Mouse (Mus musculus): ENCODE measurements at regions not wholly inside any gene's neighbourhood (a gene's known extent, or its start where the extent isn't known, plus 50 kb on each side); places are given as distances from the start of the nearest gene placed in this dataset.

DNA sequence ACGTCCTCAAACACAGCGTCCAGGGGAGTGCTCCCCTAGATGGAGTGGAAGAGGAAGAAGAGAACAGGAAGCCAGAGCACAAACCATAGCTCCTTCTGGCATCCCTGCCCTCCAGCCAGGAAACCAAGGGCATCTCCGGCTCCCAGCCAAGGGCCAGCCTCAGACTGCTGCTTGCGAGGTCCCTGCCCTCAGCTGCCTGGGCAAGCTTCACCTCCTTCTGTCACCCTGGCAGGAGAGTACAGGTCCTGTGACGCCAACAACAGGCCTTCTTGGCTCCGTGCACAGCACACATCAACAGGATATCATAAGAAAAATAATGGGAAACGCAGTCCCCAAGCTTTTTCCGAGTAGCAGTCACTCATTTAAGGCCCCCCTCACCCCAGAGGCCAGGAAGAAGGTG is 212.9 kb upstream of the Mocs1 start:
- DNase-seq (ENCODE audit: low spot score) = no peak

DNA sequence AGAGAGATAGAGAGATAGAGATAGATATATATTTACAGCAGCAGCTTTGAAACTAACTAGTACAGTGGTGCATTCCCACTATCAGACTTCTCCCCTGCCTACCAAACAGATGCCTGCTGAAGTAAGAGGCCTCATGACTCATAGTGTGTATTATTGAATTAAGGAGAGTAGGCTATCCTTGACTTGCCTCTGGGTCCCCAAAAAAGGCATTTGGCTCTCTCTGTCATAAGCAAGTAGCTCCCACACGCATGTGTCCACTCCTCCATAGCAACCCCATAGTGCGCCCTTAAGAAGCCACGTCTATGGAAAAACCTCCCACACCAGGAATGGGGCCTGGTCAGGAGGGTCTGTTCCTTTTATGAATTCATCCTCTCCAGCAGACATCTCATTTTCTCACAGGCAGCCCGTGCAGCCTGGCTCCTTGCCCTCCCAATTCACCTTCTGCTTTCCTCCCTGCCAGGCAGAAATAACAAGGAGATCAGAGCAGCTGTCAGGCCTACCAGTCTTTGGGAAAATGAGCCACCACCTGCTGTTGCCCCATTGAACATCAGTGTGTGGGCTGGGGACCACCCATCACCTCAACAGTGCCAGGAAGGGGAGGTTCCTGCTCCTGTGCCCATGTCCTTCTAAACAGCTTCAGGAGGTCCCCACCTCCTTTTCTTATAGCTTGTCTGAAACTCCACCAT is 208.5 kb upstream of the Mocs1 start:
- DNase-seq (ENCODE audit: low spot score) = no peak

DNA sequence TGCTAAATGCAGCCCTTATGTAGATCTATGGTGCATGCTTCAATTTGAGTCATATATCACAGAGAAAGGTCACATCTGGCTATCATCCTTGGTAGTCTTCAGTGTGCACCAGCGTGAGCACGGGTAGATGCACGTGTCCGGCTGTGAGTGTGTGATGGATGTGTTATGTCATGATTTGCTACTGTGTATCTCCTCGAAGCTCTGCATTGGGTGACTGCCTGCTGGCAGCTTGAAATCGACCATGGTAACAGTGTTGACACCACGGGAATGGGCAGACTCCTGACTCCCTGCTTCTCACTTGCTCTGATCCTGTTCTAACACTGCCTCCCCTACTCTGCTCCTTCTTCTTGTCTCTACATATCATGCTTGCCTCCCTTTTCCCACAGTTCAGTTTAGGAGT is 204.9 kb upstream of the Mocs1 start:
- no peak for DNase-seq (ENCODE audit: low spot score)

DNA sequence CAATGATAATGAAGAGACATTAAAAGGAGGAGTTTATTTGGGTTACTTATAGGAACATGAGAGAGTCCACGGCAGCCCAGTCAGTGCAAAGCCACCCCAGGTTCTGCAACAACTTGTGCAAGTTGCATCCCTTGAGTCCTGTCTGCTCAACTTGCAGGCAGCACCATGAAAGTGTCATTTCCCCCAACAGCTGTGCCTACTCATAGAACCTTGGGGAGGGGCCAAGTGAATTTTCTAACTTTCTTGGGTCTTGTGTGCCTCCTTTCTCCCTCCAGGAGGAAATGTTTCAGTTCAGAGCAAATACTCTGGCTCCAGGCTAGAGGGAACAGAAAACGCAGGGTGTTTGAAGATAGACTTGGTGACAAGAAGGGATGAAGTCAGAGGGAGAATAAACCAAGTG is 204.5 kb upstream of the Mocs1 start:
- DNase-seq (ENCODE audit: low spot score) = peak; percentile 62

DNA sequence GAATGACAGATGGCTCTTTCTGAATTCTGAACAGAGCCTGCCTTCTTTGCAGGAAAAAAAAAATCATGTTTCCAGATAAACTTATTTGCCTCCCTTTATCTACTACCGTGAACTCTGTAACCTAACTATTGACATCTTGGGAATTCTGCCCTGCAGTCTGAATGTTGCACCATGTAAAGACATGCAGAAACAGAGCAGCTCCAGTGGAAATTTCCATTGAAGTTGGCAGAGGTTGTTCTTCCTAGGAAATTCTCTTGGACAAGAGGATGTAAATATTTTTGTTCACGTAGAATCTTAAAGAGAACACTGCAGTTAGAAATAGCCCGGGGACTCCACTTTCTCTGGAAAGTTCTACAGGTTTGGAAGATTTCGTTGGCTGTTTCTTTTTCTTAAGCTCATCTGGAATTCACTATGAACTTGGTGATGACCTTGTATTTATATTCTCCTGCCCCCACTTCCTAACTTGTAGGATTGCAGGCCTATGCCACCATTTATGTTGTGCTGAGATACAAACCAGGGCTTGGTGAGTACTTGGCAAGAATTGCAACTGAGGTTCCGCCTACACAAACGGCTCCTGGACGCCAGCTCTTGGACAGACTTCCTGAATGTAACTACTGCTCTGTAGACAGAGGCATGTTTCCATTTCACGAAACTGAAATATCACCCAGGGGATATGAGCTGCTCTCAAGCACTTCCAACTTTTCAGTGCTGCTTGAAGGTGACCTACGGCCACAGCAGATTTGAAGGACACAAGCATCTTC is 202.7 kb upstream of the Mocs1 start:
- DNase-seq (ENCODE audit: low spot score) = no peak

DNA sequence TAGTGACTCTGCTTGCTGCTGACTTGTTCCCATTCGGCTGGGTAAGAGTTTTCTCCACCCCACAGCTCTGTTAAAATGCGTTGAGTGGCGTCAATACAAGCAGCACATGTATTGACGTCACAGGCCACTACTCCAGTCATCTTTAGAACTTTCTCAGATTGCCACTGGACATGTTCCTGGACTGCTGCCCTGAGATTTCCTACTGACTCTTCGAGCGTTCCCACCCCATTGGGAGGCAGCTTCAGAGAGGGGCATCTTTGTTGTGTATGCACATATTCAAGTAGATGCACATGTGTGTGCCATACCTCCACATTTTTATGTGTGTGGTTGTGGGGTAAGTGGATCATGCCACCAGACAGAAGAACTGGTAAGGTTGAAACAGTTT is 202.2 kb upstream of the Mocs1 start:
- DNase-seq (ENCODE audit: low spot score) = no peak

DNA sequence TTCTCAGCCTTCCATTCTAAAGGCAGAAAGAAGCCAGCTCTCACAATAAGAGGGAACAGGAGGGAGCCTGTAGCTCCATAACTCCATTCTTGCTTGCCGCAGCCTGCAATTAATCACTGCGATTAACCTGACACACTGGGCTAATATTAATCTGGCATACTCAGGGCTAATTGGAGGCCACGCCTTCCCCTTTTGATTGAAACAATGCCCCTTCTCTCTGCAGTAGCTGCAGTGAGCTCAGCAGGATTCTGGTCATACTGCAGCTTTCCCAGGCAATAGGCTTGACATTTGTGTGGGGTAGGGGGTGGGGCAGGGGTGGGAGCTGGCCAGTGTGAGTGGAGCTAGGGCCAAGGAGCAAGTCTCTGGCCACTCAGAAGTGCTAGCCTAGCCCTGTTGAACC is 196.9 kb upstream of the Mocs1 start:
- DNase-seq (ENCODE audit: low spot score) = no peak

DNA sequence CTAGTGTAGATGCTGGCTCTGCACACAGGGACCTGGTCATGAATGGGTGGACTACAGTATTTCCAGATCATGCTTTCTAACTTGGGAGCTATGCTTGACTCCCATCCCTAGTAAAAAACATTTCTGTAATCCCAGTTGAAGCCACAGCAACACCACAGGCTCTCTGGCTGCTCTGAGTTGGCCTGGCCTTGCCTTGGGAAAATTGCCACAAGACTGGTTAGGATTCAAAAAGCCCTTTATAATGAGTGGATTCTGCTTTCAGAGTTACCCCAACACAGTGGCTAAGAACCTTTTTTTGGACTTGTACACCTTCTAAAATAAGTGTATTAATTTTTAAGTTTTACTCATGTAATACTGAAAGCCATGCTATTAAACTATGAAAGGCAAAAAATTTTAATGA is 188.1 kb upstream of the Mocs1 start:
- DNase-seq (ENCODE audit: low spot score) = no peak

DNA sequence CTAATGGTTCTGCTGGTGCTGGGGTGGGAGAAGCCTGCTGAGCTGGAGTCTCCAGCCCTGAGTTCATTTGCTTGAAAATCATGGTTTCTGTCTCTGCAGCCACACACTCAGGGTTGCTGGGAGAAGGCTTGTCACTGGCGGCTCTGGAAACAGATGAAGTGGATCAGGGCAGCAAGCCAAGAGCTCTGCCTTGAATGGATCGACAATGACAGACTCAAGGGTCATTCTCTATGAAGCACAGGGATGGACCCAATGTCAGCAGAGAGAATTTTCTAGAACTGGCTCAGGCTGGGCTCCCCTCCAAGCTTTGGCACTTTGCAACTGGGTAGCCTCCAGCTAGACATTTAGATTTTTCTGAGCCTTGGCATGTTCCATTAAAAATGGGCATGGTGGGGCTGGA is 184.7 kb upstream of the Mocs1 start:
- peak; percentile 53 for DNase-seq (ENCODE audit: low spot score)

DNA sequence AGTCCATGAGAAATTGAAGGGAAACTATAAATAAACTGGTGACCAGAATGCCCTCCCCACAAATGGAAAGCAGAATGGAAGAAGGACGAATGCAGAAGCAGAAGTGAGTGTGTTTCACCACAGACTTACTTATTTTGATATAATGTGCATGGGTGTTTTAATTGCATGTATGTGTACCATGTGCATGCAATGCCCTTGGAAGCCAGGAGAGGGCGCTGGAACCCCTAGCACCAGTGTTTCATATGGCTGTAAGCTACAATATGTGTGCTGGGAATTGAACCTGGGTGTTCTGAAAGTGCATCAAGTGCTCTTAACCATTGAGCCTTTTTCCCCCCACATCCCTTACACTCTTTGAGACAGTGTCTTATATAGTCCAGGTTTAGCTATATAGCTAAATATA is 183.1 kb upstream of the Mocs1 start:
- DNase-seq (ENCODE audit: low spot score) = no peak

DNA sequence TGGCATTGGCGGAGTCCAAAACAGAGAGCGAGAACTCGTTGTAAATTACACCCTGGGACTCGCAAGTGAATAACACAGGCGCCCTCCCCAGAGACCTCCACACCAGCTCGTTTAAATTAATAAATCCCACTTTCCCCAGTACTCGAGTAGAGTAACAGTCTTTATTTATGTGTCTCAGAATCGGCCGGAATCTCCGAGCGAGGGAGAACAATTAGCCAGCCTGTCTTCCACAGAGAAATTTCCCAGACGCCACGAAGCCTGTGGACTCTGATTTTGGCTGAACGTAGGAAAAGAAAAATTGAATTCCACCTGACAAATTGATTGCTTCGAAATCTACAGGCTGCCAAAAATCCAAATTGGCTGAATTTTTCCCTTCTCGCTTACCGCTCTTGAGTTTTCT is 180.9 kb upstream of the Mocs1 start:
- DNase-seq (ENCODE audit: low spot score) = no peak

DNA sequence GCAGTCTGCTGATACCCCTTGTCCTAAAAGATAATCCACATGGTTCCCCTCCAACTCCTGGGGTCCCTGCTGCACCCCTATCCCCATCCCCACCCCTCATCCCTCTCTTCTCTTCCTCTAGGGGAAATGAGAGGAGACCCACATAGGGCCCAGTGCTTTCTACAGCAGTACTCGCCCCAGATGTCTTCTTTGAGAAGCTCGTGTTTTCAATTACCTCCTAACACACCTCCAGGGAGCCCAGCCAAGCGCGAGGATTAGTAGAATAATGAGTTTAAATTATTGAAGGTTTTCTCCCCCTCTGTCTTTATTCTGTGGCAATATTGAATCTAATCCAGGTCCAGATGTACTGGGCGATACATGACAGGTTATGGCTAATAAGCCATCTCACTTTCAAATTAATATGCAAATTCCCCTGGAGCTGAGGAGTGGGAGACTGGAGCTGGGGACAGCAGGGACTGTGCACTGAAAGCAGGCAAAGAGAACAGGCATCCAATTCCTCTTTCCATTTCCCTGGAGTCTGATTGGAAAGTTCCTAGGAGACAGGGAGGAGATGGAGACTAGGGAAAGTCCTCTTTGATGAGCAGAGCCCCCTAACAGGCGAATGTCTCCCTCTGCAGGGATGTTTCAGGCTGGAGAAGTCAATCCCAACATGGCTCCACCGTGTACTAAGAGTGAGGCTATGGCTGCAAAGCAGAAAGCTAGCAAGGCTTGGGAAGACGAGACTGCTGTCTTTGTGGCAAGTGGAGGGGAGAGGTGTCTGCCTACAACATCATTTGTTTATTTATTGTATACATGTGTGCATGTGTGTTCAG is 177.2 kb upstream of the Mocs1 start:
- no peak for DNase-seq (ENCODE audit: low spot score)

DNA sequence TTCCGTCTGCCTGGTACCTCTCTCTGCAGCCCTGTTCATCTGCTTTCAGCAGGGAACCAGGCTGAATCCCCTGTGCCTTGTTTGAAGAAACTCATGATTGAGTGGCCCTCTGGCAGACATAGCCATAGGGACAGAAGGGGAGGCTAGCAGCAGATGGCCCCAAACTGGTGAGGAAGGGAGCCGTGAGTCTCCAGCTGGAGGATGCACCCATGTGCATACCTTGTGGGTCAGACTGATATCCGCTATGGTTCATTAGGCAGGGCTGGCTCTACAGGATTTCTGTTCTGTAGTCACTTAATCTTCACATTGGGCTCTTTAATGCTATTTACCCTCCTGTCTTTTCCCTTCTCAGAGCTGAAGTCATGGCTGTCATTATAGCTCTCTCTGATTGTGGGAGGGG is 175.9 kb upstream of the Mocs1 start:
- DNase-seq (ENCODE audit: low spot score) = no peak

DNA sequence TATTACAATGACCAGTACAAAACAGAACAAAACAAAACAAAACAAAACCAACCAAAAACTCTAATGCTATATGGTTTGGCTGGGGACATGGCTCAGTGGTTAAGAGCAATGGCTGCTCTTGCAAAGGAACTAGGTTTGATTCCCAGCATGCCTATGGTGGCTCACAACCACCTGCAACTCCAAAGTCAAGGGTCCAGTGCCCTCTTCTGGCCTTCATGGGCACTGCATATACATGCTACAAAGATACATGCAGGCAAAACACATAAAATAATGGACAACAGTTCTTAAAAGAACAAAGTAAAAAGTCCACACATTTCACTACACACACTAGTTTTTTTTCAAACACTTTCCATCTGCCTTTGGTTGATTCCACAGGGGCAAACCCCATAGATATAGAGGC is 169.7 kb upstream of the Mocs1 start:
- DNase-seq (ENCODE audit: low spot score) = no peak

DNA sequence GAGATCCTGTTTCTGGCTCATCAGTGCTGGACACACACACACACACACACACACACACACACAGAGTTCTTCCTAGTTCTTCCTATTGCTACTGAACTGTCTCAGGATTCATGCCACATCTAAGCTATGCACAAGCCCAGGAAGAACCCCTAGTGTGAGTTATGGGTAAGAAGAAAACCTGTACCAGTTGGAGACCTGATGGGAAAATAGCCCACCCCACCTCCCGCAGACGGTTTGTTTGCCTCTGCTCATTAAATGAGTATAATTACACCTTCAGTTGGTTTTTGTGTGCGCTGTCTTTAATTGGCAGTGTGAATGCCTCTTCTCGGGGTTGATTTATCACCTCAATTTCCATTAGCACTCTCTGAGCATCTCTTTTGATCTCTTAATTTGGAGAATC is 165.8 kb upstream of the Mocs1 start:
- no peak for DNase-seq (ENCODE audit: low spot score)

DNA sequence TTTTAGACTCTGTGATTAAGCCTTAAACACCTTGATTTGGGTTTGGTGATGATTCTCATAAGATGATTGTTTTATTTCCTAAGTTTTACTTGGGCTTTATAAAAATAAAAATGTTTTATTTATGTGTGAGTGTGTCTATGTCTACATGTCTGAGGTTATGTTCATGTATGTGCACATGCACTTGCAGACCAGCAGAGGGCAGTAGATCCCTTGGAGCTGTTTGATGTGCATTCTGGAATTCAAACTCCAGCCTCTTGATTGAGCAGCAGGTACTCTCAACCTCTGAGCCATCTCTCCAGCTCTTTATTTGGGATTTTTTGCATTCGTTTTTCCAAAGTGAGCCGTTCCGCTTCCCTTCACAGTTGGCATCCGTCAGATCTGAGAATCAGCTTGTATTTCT is 161.8 kb upstream of the Mocs1 start:
- DNase-seq (ENCODE audit: low spot score) = no peak

DNA sequence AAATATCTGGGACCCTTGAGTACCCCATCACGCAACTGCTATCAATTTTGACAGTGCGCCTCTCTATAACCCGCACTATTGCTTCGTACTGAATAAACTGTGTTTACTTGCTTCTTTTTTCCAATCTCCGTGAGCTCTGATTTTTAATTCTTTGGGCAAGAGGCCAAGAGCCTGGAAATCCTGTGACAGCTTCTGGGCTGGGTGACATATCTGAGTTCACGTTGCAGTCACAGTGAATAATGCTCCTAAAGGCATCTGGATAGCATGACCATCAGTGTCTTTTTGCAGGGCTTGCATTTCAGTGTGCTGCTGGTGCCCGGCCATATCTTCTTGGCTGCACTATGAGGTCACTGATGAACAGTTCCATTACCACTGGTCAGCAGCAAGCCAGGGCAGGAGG is 158.2 kb upstream of the Mocs1 start:
- no peak for DNase-seq (ENCODE audit: low spot score)

DNA sequence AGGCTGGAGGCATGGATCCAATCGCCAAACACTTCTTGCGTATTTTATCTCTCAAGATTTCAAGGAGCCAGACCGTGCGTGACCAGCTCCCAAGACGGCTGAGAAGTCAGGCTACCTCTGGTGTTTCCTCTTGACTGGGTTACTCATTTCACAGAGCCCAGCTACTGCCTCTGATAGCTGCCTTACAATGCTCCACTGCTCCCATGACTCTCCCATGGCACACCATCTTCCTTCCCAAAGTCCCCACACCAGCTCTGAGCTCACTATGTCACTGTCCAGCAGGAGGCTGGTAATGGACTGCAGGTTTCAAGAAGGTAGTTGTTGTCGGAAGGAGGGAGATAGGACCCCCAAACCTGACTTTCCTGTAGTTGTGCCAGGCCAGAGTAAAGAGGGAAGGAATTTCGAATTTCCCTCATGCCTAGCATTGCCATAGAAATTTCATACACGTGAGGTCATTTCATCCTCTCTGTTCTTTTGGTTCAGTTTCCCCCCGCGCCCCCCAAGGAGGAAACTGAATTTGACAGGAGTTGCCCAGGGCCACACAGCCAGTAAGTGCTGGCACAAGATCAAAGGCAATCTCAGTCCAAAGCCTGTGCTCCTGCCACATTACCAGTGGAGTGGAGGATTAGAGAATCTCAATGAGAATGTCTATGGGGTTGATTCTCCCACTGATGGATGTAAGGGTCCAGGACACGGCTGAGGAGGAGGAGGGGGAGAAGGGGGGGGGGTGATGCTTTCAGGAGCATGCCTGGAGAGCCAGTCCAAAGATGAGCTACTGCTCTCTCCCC is 155.3 kb upstream of the Mocs1 start:
- no peak for DNase-seq (ENCODE audit: low spot score)

DNA sequence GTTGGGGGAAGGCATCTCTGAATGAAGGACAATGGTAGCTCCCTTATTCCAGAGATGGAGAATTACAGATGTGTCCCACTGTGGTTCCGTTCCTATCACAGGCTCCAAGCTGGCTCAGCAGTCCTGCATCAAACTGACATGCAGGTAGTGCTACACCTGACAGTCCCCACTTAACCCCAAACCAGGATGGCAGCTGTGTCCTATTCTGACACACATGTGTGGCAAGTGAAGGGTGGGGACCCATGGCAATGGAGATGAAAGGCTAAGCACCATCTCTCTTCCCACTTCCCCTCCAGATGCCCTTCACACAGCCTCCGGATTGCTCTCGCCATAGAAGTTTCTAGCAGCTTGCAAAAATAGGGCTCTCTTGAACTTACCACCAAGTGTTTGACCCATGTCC is 153.2 kb upstream of the Mocs1 start:
- DNase-seq (ENCODE audit: low spot score) = no peak

DNA sequence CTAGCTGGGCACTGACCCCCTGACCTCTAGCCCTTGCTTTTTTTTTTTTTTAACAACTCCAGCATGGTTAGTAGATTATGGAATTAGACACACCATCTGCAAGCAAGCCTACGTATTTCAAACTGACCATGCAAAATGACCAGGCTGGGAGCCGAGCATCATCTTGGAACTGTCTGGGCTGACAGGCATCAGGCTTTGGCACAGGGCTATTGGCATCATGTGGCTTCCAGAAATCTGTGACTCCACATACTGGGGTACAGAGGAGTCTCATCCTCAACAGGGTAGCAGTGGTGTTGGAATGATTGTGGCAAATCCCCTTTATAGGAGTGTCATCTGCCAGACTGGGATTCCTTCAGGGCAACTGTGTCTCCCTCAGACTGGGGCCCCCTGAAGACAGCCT is 152.7 kb upstream of the Mocs1 start:
- DNase-seq (ENCODE audit: low spot score) = no peak

DNA sequence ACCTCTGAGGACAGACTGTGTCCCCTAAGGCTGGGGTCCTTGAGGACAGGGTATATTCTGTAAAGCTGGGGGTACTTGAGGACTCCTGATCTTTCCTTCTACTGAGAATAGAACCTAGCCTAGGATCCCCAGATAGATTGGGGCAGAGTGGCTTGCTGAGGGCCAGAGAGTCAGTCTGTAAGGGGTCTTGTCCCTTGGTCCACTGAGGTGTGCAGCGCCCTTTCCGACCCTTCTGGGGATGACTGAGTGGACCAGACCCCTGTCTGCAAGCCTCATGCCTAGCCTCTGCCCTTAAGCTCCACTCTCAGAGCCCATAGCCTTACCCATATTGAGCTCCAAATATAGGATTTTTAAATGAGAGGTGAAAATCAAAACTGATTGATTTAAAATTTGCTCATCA is 152.2 kb upstream of the Mocs1 start:
- DNase-seq (ENCODE audit: low spot score) = no peak

DNA sequence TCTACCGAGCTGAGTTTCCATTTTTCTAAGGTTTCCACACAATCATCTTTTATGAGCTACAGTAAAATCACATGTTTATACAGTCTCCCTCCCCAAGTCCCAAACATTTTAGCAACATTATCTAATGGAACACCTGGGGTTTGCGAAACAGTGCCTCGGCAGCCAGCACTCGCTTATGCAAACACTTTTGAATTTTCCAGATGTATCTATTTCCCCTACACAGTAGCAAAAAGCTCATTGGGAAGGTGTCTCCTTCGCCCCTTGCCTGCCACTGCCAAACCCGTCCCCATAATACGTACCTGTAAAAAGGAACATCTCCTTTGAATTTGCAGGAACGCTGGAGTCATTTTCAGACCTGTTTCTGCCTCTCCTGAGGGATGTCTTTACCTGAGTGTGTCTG is 149.6 kb upstream of the Mocs1 start:
- no peak for DNase-seq (ENCODE audit: low spot score)

Measured in heart, adult 8-10 months (tissue).